Mouse (Mus musculus) cerebellum, postnatal 36 days (tissue): ENCODE results near the gene BC028528.
"Not testable (repeated sequence)": the region's sequence is repeated elsewhere in the genome, so short reads cannot be mapped to it uniquely, and the experiment has no call there.

Experiments
- DNase-seq, 2 experiments: peaks; one replicate each; pipeline ENCODE4 v3.0.0; 2021 to 2022; ENCODE audit warnings: mixed read lengths in 2 of 2

BC028528 gene

GRCm38 (mm10) chr3:95905146-95905939 is 13.5 kb upstream of the BC028528 start:
- peak in 1 of 2 experiments; percentile 33 for DNase-seq

GRCm38 (mm10) chr3:95904568-95904967 is 12.8 kb upstream of the BC028528 start, which contains the start of gene Car14:
Car14 (minus strand) TSS chr3:95904691.
- no peak for DNase-seq

- no peak for DNase-seq
These were observed 12.1 kb upstream of the BC028528 start for GRCm38 (mm10) chr3:95903753-95904502.

GRCm38 (mm10) chr3:95902643-95903042 is 10.8 kb upstream of the BC028528 start:
- DNase-seq = no peak

GRCm38 (mm10) chr3:95902373-95902625 is 10.5 kb upstream of the BC028528 start:
- DNase-seq = no peak

GRCm38 (mm10) chr3:95901616-95902372 is 10.0 kb upstream of the BC028528 start:
- no peak for DNase-seq

- DNase-seq = no peak
These were observed 8.2 kb upstream of the BC028528 start for GRCm38 (mm10) chr3:95899800-95900524.

GRCm38 (mm10) chr3:95895501-95895900 is 3.7 kb upstream of the BC028528 start:
- not testable (repeated sequence) for DNase-seq

GRCm38 (mm10) chr3:95894317-95895160 is 2.7 kb upstream of the BC028528 start:
- DNase-seq = peak; percentile 41 to 45

- peak; percentile 92 to 96 for DNase-seq
These were observed 2.0 kb upstream of the BC028528 start, which contains the start of gene Aph1a for GRCm38 (mm10) chr3:95893606-95894316. Aph1a (plus strand) TSS chr3:95893969.

- DNase-seq = no peak
These were observed 1.3 kb upstream of the BC028528 start for GRCm38 (mm10) chr3:95893126-95893525.

GRCm38 (mm10) chr3:95892066-95893052 is 554 bp upstream of the BC028528 start:
- DNase-seq = no peak

- DNase-seq = no peak
These were observed 2.1 kb downstream of the BC028528 start for GRCm38 (mm10) chr3:95889664-95890063.

GRCm38 (mm10) chr3:95887596-95887995 is 4.2 kb downstream of the BC028528 start:
- DNase-seq = no peak

- no peak for DNase-seq
These were observed 7.4 kb downstream of the BC028528 start for GRCm38 (mm10) chr3:95884400-95884799.

GRCm38 (mm10) chr3:95882816-95883425 is 8.9 kb downstream of the BC028528 start:
- peak; percentile 61 to 62 for DNase-seq

GRCm38 (mm10) chr3:95881979-95882815 is 9.6 kb downstream of the BC028528 start, which contains the start of gene Ciart:
Ciart (minus strand) TSS chr3:95882251.
- peak; percentile 92 to 94 for DNase-seq

- DNase-seq = no peak
These were observed 12.7 kb downstream of the BC028528 start for GRCm38 (mm10) chr3:95879063-95879462.
